Mouse (Mus musculus): ENCODE results near the gene Rhobtb1. TPM values are rescaled to one million over a fixed set of nuclear protein-coding genes. Genes with fewer than 3 reads are reported as not detected.

The Rhobtb1 gene
- polyA plus RNA-seq, 1 experiment: 12.8 TPM

DNA sequence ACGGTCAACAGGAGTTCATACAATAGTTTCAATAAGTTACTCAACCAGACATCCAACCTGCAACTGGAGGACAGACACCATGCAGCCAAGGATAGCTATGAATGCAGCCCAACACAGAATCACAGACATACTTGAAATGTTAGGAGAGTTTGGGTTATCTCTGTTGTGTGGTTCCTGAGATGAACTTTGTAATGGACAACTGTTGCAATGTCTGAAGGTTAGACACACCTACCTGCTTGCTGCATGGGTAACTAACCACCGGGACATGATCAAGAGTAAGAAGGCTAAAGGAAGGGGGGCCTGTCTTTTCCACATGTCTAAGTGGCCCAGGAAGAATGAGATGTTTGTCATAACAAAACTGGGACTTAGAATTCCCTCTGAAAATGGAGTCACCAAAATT lies 24.7 kb upstream of the Rhobtb1 start:
- Histone ChIP-seq H3K27ac (ENCODE audit: insufficient read depth, low read depth, low read length) (no peak overlapping the region), H3K4me1 (ENCODE audit: control insufficient read depth, insufficient read depth, low read length) (no peaks in the 10 kb centered on the region), H3K4me3 (ENCODE audit: insufficient read depth, low read length) (no peak overlapping the region)
- TF ChIP-seq POLR2A (IDR thresholded peaks at IDR 0.05; ENCODE audit: borderline replicate concordance, low read depth, low read length) (no peak), CTCF (IDR thresholded peaks at IDR 0.05; ENCODE audit: low read depth, low read length) (no peak)

DNA sequence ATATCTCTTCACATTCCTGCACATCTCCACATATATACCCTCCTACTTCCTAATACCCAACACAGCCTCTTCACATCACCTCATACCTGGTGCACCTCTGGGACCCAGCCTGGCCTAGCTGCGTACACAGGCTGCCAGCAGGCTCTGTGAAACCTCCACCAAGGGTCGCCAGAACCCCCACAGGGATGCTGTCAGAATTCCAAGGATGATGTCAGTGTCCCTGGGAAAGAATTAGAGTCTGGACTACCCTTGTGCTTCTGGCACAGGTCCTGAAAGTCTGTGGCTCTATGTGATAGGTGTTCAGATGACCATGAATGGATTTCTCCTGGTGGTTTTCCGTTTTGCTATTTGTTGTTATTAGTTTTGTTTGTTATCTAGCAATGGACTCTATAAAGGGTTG lies 22.7 kb upstream of the Rhobtb1 start:
- H3K27ac ChIP-seq (ENCODE audit: insufficient read depth, low read depth, low read length): no peak overlapping the region
- H3K4me1 ChIP-seq (ENCODE audit: control insufficient read depth, insufficient read depth, low read length): no peaks in the 10 kb centered on the region
- TF ChIP-seq CTCF (IDR thresholded peaks at IDR 0.05; ENCODE audit: low read depth, low read length) (no peak), POLR2A (IDR thresholded peaks at IDR 0.05; ENCODE audit: borderline replicate concordance, low read depth, low read length) (no peak)
- no peak overlapping the region for H3K4me3 ChIP-seq (ENCODE audit: insufficient read depth, low read length)

DNA sequence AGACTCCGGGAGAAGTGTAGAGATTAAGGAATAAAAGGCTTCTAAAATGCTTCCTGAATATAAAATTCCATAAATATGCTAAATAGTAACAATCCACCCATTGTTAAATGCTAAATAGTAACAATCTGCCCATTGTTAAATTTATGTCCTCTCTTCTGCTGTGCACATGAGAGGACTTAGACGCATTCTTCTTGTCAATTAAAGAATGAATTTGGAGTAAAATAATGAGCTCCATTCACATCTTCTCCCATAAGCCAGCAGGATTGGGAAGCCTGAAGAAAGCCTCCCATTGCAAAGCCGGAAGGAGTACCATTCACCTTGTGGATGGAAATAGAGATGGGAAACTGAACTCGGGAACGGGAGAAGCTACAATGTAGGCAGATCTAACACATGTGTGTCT lies 20.6 kb upstream of the Rhobtb1 start:
- TF ChIP-seq CTCF (IDR thresholded peaks at IDR 0.05; ENCODE audit: low read depth, low read length): no peak
- TF ChIP-seq POLR2A (IDR thresholded peaks at IDR 0.05; ENCODE audit: borderline replicate concordance, low read depth, low read length): no peak
- Histone ChIP-seq H3K27ac (ENCODE audit: insufficient read depth, low read depth, low read length) (no peak overlapping the region), H3K4me3 (ENCODE audit: insufficient read depth, low read length) (no peak overlapping the region), H3K4me1 (ENCODE audit: control insufficient read depth, insufficient read depth, low read length) (no peaks in the 10 kb centered on the region)

DNA sequence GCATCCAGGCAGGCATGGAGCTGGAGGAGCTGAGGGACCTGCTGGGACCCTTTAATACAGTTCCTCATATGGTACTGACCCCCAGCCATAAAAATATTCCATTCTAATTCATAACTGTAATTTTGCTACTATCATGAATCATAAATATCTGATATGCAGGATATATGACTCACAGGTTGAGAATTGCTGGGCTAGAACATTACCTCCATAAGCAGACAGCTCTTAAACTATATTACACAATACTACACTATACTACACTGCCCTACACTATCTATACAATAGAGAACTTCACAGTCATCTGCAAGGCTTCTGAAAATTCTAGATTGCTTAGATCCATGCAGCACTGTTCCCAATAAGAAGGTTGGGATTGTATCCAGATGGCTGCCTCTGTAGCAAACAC lies 16.9 kb upstream of the Rhobtb1 start:
- H3K4me3 ChIP-seq (ENCODE audit: insufficient read depth, low read length): no peak overlapping the region
- no peak overlapping the region for H3K27ac ChIP-seq (ENCODE audit: insufficient read depth, low read depth, low read length)
- no peak for TF ChIP-seq CTCF (IDR thresholded peaks at IDR 0.05; ENCODE audit: low read depth, low read length)
- no peak for TF ChIP-seq POLR2A (IDR thresholded peaks at IDR 0.05; ENCODE audit: borderline replicate concordance, low read depth, low read length)
- no peaks in the 10 kb centered on the region for H3K4me1 ChIP-seq (ENCODE audit: control insufficient read depth, insufficient read depth, low read length)

DNA sequence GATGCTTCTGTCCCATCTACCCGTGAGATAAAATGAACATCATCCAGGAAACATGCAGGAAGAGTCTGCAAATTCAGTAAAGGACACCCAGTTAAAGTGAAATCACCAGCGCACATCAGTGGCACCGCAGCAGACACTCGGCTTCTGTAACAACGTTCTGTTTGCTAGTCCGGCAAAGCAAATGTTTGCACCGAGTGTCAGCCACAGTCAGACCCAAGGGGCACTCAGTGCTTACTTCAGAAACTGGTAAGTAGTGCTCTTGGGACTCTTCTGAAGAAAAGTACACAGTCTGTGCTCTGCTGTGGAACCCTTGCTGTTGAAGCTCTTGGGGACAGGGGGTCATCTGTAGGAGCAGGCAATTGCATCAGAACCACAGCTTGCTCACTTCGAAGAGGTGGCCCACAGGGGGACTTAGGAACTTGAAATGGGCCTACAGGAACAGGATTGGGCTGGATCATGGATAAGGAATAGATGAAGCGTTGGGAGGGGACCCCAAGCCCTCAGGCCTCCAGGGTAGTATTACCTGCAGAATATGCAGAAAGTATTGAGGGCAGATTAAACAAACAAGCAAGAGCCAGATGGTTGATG lies 14.9 kb upstream of the Rhobtb1 start:
- H3K4me3 ChIP-seq (ENCODE audit: insufficient read depth, low read length): no peak overlapping the region
- TF ChIP-seq CTCF (IDR thresholded peaks at IDR 0.05; ENCODE audit: low read depth, low read length): no peak
- no peak for TF ChIP-seq POLR2A (IDR thresholded peaks at IDR 0.05; ENCODE audit: borderline replicate concordance, low read depth, low read length)
- H3K27ac ChIP-seq (ENCODE audit: insufficient read depth, low read depth, low read length): no peak overlapping the region
- H3K4me1 ChIP-seq (ENCODE audit: control insufficient read depth, insufficient read depth, low read length): no peaks in the 10 kb centered on the region

DNA sequence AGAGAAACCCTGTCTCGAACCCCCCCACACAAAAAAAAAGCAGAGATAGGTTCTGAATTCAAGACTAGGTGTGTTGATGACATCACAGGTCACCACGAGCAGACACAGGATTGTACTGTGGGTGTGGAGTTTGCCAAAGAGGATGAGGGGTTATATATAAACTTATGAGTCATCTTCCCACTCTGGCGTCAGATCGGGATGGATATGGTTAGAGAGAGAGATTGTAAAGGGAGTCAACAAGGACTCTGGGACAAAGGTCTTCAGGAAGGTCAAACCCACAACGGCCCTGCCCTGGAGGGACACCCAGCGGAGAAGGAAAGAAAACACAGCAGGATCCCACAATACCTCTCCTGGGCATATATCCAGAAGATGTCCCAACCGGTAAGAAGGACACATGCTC lies 2.0 kb upstream of the Rhobtb1 start:
- Histone ChIP-seq H3K4me1 (ENCODE audit: control insufficient read depth, insufficient read depth, low read length) (no peaks in the 10 kb centered on the region), H3K27ac (ENCODE audit: insufficient read depth, low read depth, low read length) (no peak overlapping the region), H3K4me3 (ENCODE audit: insufficient read depth, low read length) (no peak overlapping the region)
- TF ChIP-seq CTCF (IDR thresholded peaks at IDR 0.05; ENCODE audit: low read depth, low read length): no peak
- no peak for TF ChIP-seq POLR2A (IDR thresholded peaks at IDR 0.05; ENCODE audit: borderline replicate concordance, low read depth, low read length)

DNA sequence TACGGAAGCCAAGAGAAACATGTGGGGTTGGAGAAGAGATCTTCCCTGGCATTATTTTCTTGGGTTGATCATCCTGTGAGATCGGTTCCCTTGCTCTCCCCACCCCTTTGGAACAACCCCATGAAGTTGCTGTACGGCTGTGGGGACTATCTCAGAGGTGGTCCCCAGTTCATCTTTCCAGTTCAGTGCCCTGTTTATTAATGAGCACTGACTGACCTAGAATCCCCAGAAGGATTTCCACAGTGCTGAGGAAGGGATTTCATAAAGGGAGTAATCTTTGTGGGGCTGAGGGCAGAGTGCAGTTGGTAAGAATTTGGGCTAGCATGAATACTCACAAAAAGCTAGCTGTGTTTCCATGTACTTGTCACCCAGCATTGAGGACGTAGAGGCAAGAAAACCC lies 1.7 kb downstream of the Rhobtb1 start:
- no peak overlapping the region for H3K27ac ChIP-seq (ENCODE audit: insufficient read depth, low read depth, low read length)
- TF ChIP-seq CTCF (IDR thresholded peaks at IDR 0.05; ENCODE audit: low read depth, low read length) (no peak), POLR2A (IDR thresholded peaks at IDR 0.05; ENCODE audit: borderline replicate concordance, low read depth, low read length) (no peak)
- H3K4me1 ChIP-seq (ENCODE audit: control insufficient read depth, insufficient read depth, low read length): no peaks in the 10 kb centered on the region
- no peak overlapping the region for H3K4me3 ChIP-seq (ENCODE audit: insufficient read depth, low read length)

DNA sequence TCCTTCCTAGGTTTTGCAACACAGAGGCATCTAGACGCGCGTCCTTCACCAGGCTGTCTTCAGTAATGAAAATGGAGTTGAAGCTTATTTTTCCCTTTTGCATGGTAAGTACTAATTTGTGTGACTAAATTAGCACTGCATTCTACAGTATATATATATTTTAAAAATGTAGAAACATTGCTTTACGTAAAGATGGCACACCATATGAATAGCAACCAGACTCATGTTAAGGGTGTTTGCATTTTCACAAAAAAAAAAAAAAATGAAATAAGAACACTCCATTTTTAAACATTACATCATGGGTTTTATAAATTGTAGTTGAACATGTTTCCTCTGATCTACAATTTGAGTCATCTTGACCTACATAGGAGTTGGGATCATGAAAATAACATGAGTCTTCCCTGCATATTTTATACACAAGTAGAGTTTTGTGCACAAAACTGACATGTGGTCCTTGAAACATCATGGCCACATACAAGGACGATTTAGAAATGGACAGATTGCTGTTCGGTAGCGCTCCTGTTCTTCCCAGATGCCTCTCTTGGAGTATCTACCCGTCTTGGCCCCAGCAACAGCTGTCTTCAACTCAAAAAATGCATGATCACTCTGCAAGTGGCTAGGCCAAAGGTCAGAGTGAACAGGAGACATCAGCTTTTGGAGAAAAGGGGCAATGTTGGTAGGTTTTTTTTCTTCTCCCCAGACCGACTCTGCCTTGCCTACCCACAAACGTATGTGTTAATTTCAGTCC lies 4.4 kb downstream of the Rhobtb1 start:
- no peaks in the 10 kb centered on the region for H3K4me1 ChIP-seq (ENCODE audit: control insufficient read depth, insufficient read depth, low read length)
- no peak overlapping the region for H3K27ac ChIP-seq (ENCODE audit: insufficient read depth, low read depth, low read length)
- H3K4me3 ChIP-seq (ENCODE audit: insufficient read depth, low read length): no peak overlapping the region
- TF ChIP-seq POLR2A (IDR thresholded peaks at IDR 0.05; ENCODE audit: borderline replicate concordance, low read depth, low read length) (no peak), CTCF (IDR thresholded peaks at IDR 0.05; ENCODE audit: low read depth, low read length) (no peak)

DNA sequence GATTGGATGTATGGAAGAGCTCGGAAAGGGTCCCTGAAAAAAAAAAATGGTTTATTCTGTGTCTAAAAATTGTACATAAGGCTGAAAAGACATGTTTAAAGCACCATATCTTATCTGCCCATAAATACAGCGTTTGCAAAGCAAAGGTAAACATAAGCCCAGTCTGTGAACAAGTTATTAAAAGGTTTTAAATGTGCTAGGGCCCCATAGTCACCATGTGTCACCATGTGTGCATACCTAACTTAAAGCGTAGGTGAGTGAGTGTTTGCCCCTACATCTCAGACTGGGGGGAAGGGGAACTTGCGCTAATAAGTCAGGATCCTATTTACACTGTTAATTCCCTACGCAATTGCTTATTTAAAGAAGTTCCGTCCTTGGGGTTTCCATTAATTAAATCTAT lies 5.2 kb downstream of the Rhobtb1 start:
- Histone ChIP-seq H3K4me3 (ENCODE audit: insufficient read depth, low read length) (no peak overlapping the region), H3K27ac (ENCODE audit: insufficient read depth, low read depth, low read length) (no peak overlapping the region), H3K4me1 (ENCODE audit: control insufficient read depth, insufficient read depth, low read length) (no peaks in the 10 kb centered on the region)
- TF ChIP-seq CTCF (IDR thresholded peaks at IDR 0.05; ENCODE audit: low read depth, low read length): no peak
- no peak for TF ChIP-seq POLR2A (IDR thresholded peaks at IDR 0.05; ENCODE audit: borderline replicate concordance, low read depth, low read length)

DNA sequence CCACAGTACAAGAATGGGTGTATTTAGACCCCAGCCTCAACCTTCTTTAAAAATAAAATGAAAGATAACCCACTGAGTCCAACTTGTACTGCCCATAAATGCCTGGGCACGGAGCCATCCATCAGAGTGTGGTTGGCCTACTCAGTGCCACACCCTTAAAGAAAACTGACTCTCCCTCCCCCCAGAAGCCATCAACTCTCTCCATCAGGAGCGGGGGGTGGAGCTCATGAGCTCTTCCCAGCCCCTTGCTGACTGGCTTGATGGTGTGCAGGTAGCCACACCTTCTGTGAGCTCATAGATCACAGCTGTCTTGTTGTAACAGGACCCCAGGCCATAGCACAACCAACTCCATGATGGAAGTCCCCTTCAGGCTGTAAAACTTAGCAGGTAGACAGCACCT lies 6.2 kb downstream of the Rhobtb1 start:
- no peaks in the 10 kb centered on the region for H3K4me1 ChIP-seq (ENCODE audit: control insufficient read depth, insufficient read depth, low read length)
- TF ChIP-seq CTCF (IDR thresholded peaks at IDR 0.05; ENCODE audit: low read depth, low read length): no peak
- TF ChIP-seq POLR2A (IDR thresholded peaks at IDR 0.05; ENCODE audit: borderline replicate concordance, low read depth, low read length): no peak
- no peak overlapping the region for H3K27ac ChIP-seq (ENCODE audit: insufficient read depth, low read depth, low read length)
- no peak overlapping the region for H3K4me3 ChIP-seq (ENCODE audit: insufficient read depth, low read length)
